Mouse (Mus musculus): ENCODE measurements around the gene Prpmp5.
"Not testable (repeated sequence)": the region's sequence is repeated elsewhere in the genome, so short reads cannot be mapped to it uniquely, and the experiment has no call there.

The Prpmp5 gene

DNA sequence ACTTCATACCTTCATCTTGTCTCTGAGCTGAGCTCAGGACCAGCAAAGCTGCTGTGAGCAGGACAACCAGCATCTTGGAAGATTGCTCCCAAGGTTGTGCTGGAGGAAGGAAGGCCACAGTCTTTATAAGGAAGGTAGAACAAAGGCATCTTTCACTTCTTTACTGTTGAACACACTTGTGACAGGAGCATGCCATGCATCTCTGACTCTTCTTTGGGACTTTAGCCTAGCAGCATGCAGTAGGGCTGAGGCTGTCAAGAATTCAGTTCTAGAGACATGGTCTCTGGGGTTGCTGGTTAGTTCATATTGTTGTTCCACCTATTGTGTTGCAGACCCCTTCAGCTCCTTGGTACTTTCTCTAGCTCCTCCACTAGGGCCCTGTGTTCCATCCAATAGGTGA, at the start of gene Prpmp5:
Gene Prpmp5, minus strand, starts transcription at position 101 of the 400 bp plus-strand sequence.
- not testable (repeated sequence) for DNase-seq (ENCODE audit: low spot score)

- DNase-seq (ENCODE audit: low spot score) = not testable (repeated sequence)
These were observed 49.5 kb upstream of the Prpmp5 start, which contains the start of gene Gm8882 for GRCm38 (mm10) chr6:132364034-132364433. TSS of gene Gm8882 (minus strand) at chr6:132364134.
